Mouse (Mus musculus) ES-E14 (cell line): Measurements from ENCODE around the gene Spdl1. TPM values are rescaled to one million over a fixed set of nuclear protein-coding genes. Genes with fewer than 3 reads are reported as not detected.
"Not testable (repeated sequence)": the region's sequence is repeated elsewhere in the genome, so short reads cannot be mapped to it uniquely, and the experiment has no call there.

Experiments
- DNase-seq: peaks from one replicate; pipeline ENCODE4 v3.0.0-alpha.2; 2013; ENCODE audit warnings: low read depth, low spot score
- H3K27ac ChIP-seq: 2 replicates; pipeline ENCODE4 v1.5.1; 2012; ENCODE audit warnings: low read depth, mild to moderate bottlenecking, low read length, moderate library complexity, mixed read lengths; ENCODE audit not compliant: poor library complexity, insufficient read depth, severe bottlenecking
- H3K36me3 ChIP-seq: 2 replicates; pipeline ENCODE4 v1.6.1; 2012; ENCODE audit warnings: mild to moderate bottlenecking, low read length, moderate library complexity, mixed read lengths; ENCODE audit not compliant: control insufficient read depth, poor library complexity, insufficient read depth, severe bottlenecking
- H3K4me1 ChIP-seq, 2 experiments: fragments of 150-350 bp in 1 of 2; sonication (generic) in 1 of 2; 2 replicates each; pipeline ENCODE4 v1.6.1; 2012; ENCODE audit warnings: low read length in 2 of 2, mild to moderate bottlenecking in 1 of 2, mixed read lengths in 1 of 2; ENCODE audit not compliant: control insufficient read depth in 2 of 2, insufficient read depth in 2 of 2, poor library complexity in 1 of 2
- H3K4me3 ChIP-seq, 2 experiments: fragments of 150-350 bp in 1 of 2; sonication (generic) in 1 of 2; 2 replicates each; pipeline ENCODE4 v1.5.1; 2012; ENCODE audit warnings: low read length in 2 of 2, low read depth in 1 of 2, mild to moderate bottlenecking in 1 of 2, mixed read lengths in 1 of 2; ENCODE audit not compliant: insufficient read depth in 1 of 2, poor library complexity in 1 of 2, severe bottlenecking in 1 of 2
- H3K9ac ChIP-seq: 2 replicates; pipeline ENCODE4 v1.6.1; 2012; ENCODE audit warnings: low read depth, mild to moderate bottlenecking, low read length, mixed read lengths; ENCODE audit not compliant: poor library complexity, insufficient read depth, severe bottlenecking
- H3K9me3 ChIP-seq: fragments of 150-350 bp; sonication (generic); 2 replicates; pipeline ENCODE4 v1.6.1; 2012; ENCODE audit warnings: low read depth, mild to moderate bottlenecking, low read length; ENCODE audit not compliant: control insufficient read depth, insufficient read depth
- CHD2 ChIP-seq: IDR thresholded peaks from 2 replicates; pipeline ENCODE4 v1.6.1; 2014; ENCODE audit warnings: mild to moderate bottlenecking, low read depth, low read length, inconsistent platforms
- HCFC1 ChIP-seq: IDR thresholded peaks from 2 replicates; pipeline ENCODE4 v1.6.1; 2012; ENCODE audit warnings: low read length, inconsistent platforms, borderline replicate concordance; ENCODE audit not compliant: insufficient read depth
- MAFK ChIP-seq: IDR thresholded peaks from 2 replicates; pipeline ENCODE4 v1.6.1; 2014; ENCODE audit warnings: mild to moderate bottlenecking, low read depth, low read length, inconsistent platforms; ENCODE audit not compliant: insufficient read depth
- ZC3H11A ChIP-seq: IDR thresholded peaks from 2 replicates; pipeline ENCODE4 v1.6.1; 2012; ENCODE audit warnings: low read depth, mild to moderate bottlenecking, inconsistent platforms, low read length, borderline replicate concordance
- ZNF384 ChIP-seq: IDR thresholded peaks from 2 replicates; pipeline ENCODE4 v1.6.1; 2012; ENCODE audit warnings: low read depth, low read length, inconsistent platforms
- in situ Hi-C, 2 experiments: fragments of 600-800 bp; cut with MboI; formaldehyde crosslinking; loops; one replicate each; pipeline ENCODE4 v1.15.1; 2025; ENCODE audit warnings: low sequenced_read_pairs in 2 of 2, inconsistent platforms in 1 of 2; ENCODE audit not compliant: unreplicated experiment in 2 of 2
- total RNA-seq: library from RNA; depleted of rRNA; stranded (reverse); fragments of 300-350 nt; gene quantifications from 2 replicates; pipeline ENCODE4 v1.2.3, GENCODE M21; 2012

The Spdl1 gene
- total RNA-seq, 1 experiment = 40.1 TPM

GRCm38 (mm10) chr11:34824791-34825190, 8.7 kb downstream of the Spdl1 start:
- Histone ChIP-seq H3K4me3 (no peak overlapping the region), H3K27ac (no peak overlapping the region), H3K36me3 (peaks cover 27% of the 10 kb centered on the region), H3K4me1 (no peaks in the 10 kb centered on the region), H3K9ac (no peak overlapping the region), H3K9me3 (no peaks in the 10 kb centered on the region)
- no peak for DNase-seq
- TF ChIP-seq ZNF384 (no peak), HCFC1 (no peak), MAFK (no peak), CHD2 (no peak), ZC3H11A (no peak)
- in situ Hi-C loops = loop anchor here in 1 of 2 experiments (25.0 kb wide), 1 partner anchor 863 kb away; no protein-coding TSS in a partner anchor

- TF ChIP-seq MAFK (no peak), ZNF384 (peak; percentile 99)
- Histone ChIP-seq H3K4me3 (no peak overlapping the region), H3K36me3 (peaks cover 38% of the 10 kb centered on the region), H3K9ac (no peak overlapping the region), H3K27ac (no peak overlapping the region), H3K4me1 (no peaks in the 10 kb centered on the region), H3K9me3 (no peaks in the 10 kb centered on the region)
- no peak for DNase-seq
- in situ Hi-C loops = no loop called here
Measured at GRCm38 (mm10) chr11:34814767-34815166, 18.7 kb downstream of the Spdl1 start.

GRCm38 (mm10) chr11:34814319-34814718, 19.1 kb downstream of the Spdl1 start:
- Histone ChIP-seq H3K36me3 (peaks cover 41% of the 10 kb centered on the region), H3K9ac (no peak overlapping the region)
- in situ Hi-C loops = no loop called here

GRCm38 (mm10) chr11:34805026-34805425, 28.4 kb downstream of the Spdl1 start:
- H3K36me3 ChIP-seq, H3K9me3 ChIP-seq, H3K4me3 ChIP-seq, DNase-seq, H3K9ac ChIP-seq, H3K4me1 ChIP-seq, in situ Hi-C loops, H3K27ac ChIP-seq: not testable (repeated sequence)

More at GRCm38 (mm10) chr11:34814319-34814718, 19.1 kb downstream of the Spdl1 start:
- Histone ChIP-seq H3K4me1 (no peaks in the 10 kb centered on the region), H3K4me3 (no peak overlapping the region), H3K9me3 (no peaks in the 10 kb centered on the region), H3K27ac (no peak overlapping the region)
- no peak for TF ChIP-seq ZC3H11A
- TF ChIP-seq MAFK = no peak
- no peak for TF ChIP-seq ZNF384
- no peak for TF ChIP-seq CHD2
- no peak for TF ChIP-seq HCFC1
- no peak for DNase-seq

GRCm38 (mm10) chr11:34798066-34798465, 35.4 kb downstream of the Spdl1 start:
- in situ Hi-C loops, H3K9ac ChIP-seq, H3K36me3 ChIP-seq, H3K27ac ChIP-seq, H3K9me3 ChIP-seq: not testable (repeated sequence)
- Histone ChIP-seq H3K4me1 (peaks cover 6 to 13% of the 10 kb centered on the region in 2 experiments), H3K4me3 (0 out of 4 replicates have a peak overlapping the region, but pooled peaks of 1 of the 2 experiments have one; percentile 23)
- peak; percentile 47 for DNase-seq
